Mouse (Mus musculus): Measurements from ENCODE around the gene Kpna4. TPM values are rescaled to one million over a fixed set of nuclear protein-coding genes. Genes with fewer than 3 reads are reported as not detected.

Kpna4 gene
- polyA plus RNA-seq, 2 experiments, result 8.7 to 13.2 TPM

GRCm38 (mm10) chr3:69118827-69119226 lies 8.1 kb downstream of the Kpna4 start:
- TF ChIP-seq EP300 (IDR thresholded peaks at IDR 0.05; ENCODE audit: low read depth), result no peak
- Histone ChIP-seq H3K36me3 (replicated peaks; ENCODE audit: control insufficient read depth, insufficient read depth, low read depth) (no peaks in the 10 kb centered on the region), H3K27me3 (ENCODE audit: control insufficient read depth, insufficient read depth, low read length) (no peaks in the 10 kb centered on the region), H3K9me3 (ENCODE audit: control insufficient read depth, low read length) (no peaks in the 10 kb centered on the region), H3K4me2 (ENCODE audit: low read depth) (no peak overlapping the region), H3K4me3 (ENCODE audit: insufficient read depth in 1 of 2, low read depth in 2 of 2, low read length in 2 of 2) (no peak overlapping the region), H3K9ac (replicated peaks) (no peak overlapping the region), H3K4me1 (replicated peaks; ENCODE audit: control insufficient read depth in 2 of 2, insufficient read depth in 2 of 2, low read length in 1 of 2) (peaks cover 6 to 8% of the 10 kb centered on the region in 2 experiments), H3K27ac (no peak overlapping the region)
- WGBS (ENCODE audit: insufficient replicate concordance), result 46% methylated on average over 3 of the region's 3 CpGs
- 0 out of 2 replicates have a peak, but pooled peaks have one; percentile 39 for ATAC-seq (ENCODE audit: insufficient read depth)
- peak; percentile 24 to 35 (median 28) for DNase-seq (ENCODE audit: low read depth in 3 of 3, low spot score in 3 of 3)

- H3K27ac ChIP-seq, result no peak overlapping the region
- no peak overlapping the region for H3K4me3 ChIP-seq (ENCODE audit: insufficient read depth in 1 of 2, low read depth in 2 of 2, low read length in 2 of 2)
- WGBS (ENCODE audit: insufficient replicate concordance), result 88% methylated on average over 1 of the region's 1 CpGs
- TF ChIP-seq EP300 (IDR thresholded peaks at IDR 0.05; ENCODE audit: low read depth) (no peak), CTCF (IDR thresholded peaks at IDR 0.05; ENCODE audit: low read depth) (no peak)
- no peak overlapping the region for H3K4me2 ChIP-seq (ENCODE audit: low read depth)
- H3K27me3 ChIP-seq (ENCODE audit: control insufficient read depth, insufficient read depth, low read length), result no peaks in the 10 kb centered on the region
- H3K9ac ChIP-seq (replicated peaks), result no peak overlapping the region
- H3K9me3 ChIP-seq (ENCODE audit: control insufficient read depth, low read length), result no peaks in the 10 kb centered on the region
- no peak for ATAC-seq (ENCODE audit: insufficient read depth)
- H3K36me3 ChIP-seq (replicated peaks; ENCODE audit: control insufficient read depth, insufficient read depth, low read depth), result no peaks in the 10 kb centered on the region
- no peak for DNase-seq (ENCODE audit: low read depth in 3 of 3, low spot score in 3 of 3)
- peaks cover 5 to 8% of the 10 kb centered on the region in 2 experiments for H3K4me1 ChIP-seq (replicated peaks; ENCODE audit: control insufficient read depth in 2 of 2, insufficient read depth in 2 of 2, low read length in 1 of 2)
Observed at GRCm38 (mm10) chr3:69114760-69115159, 12.2 kb downstream of the Kpna4 start.

GRCm38 (mm10) chr3:69113956-69114355 lies 13.0 kb downstream of the Kpna4 start:
- TF ChIP-seq EP300 (IDR thresholded peaks at IDR 0.05; ENCODE audit: low read depth), result no peak
- TF ChIP-seq CTCF (IDR thresholded peaks at IDR 0.05; ENCODE audit: low read depth), result no peak
- H3K36me3 ChIP-seq (replicated peaks; ENCODE audit: control insufficient read depth, insufficient read depth, low read depth), result no peaks in the 10 kb centered on the region
- no peak for DNase-seq (ENCODE audit: low read depth in 3 of 3, low spot score in 3 of 3)
- no peak overlapping the region for H3K27ac ChIP-seq
- no peak for ATAC-seq (ENCODE audit: insufficient read depth)
- WGBS (ENCODE audit: insufficient replicate concordance), result 77% methylated on average over 1 of the region's 1 CpGs
- no peaks in the 10 kb centered on the region for H3K9me3 ChIP-seq (ENCODE audit: control insufficient read depth, low read length)
- peaks cover 3 to 7% of the 10 kb centered on the region in 2 experiments for H3K4me1 ChIP-seq (replicated peaks; ENCODE audit: control insufficient read depth in 2 of 2, insufficient read depth in 2 of 2, low read length in 1 of 2)
- no peak overlapping the region for H3K9ac ChIP-seq (replicated peaks)
- H3K4me2 ChIP-seq (ENCODE audit: low read depth), result no peak overlapping the region
- no peaks in the 10 kb centered on the region for H3K27me3 ChIP-seq (ENCODE audit: control insufficient read depth, insufficient read depth, low read length)
- H3K4me3 ChIP-seq (ENCODE audit: insufficient read depth in 1 of 2, low read depth in 2 of 2, low read length in 2 of 2), result no peak overlapping the region

- Histone ChIP-seq H3K4me2 (ENCODE audit: low read depth) (no peak overlapping the region), H3K4me3 (ENCODE audit: insufficient read depth in 1 of 2, low read depth in 2 of 2, low read length in 2 of 2) (no peak overlapping the region), H3K4me1 (replicated peaks; ENCODE audit: control insufficient read depth in 2 of 2, insufficient read depth in 2 of 2, low read length in 1 of 2) (no peaks in the 10 kb centered on the region), H3K9me3 (ENCODE audit: control insufficient read depth, low read length) (no peaks in the 10 kb centered on the region), H3K36me3 (replicated peaks; ENCODE audit: control insufficient read depth, insufficient read depth, low read depth) (no peaks in the 10 kb centered on the region), H3K27me3 (ENCODE audit: control insufficient read depth, insufficient read depth, low read length) (no peaks in the 10 kb centered on the region), H3K9ac (replicated peaks) (no peak overlapping the region), H3K27ac (no peak overlapping the region)
- 72% methylated on average over 1 of the region's 1 CpGs for WGBS (ENCODE audit: insufficient replicate concordance)
- no peak for TF ChIP-seq EP300 (IDR thresholded peaks at IDR 0.05; ENCODE audit: low read depth)
- TF ChIP-seq CTCF (IDR thresholded peaks at IDR 0.05; ENCODE audit: low read depth), result no peak
- DNase-seq (ENCODE audit: low read depth in 3 of 3, low spot score in 3 of 3), result no peak
- ATAC-seq (ENCODE audit: insufficient read depth), result no peak
Observed at GRCm38 (mm10) chr3:69109079-69109478, 17.8 kb downstream of the Kpna4 start.

GRCm38 (mm10) chr3:69094456-69094855 lies 32.5 kb downstream of the Kpna4 start:
- WGBS (ENCODE audit: insufficient replicate concordance), result 86% methylated on average over 7 of the region's 7 CpGs
- ATAC-seq (ENCODE audit: insufficient read depth) (no peak), DNase-seq (ENCODE audit: low read depth in 3 of 3, low spot score in 3 of 3) (no peak)
- Histone ChIP-seq H3K27me3 (ENCODE audit: control insufficient read depth, insufficient read depth, low read length) (no peaks in the 10 kb centered on the region), H3K27ac (no peak overlapping the region), H3K36me3 (replicated peaks; ENCODE audit: control insufficient read depth, insufficient read depth, low read depth) (peaks cover 28% of the 10 kb centered on the region), H3K4me2 (ENCODE audit: low read depth) (no peak overlapping the region), H3K4me3 (ENCODE audit: insufficient read depth in 1 of 2, low read depth in 2 of 2, low read length in 2 of 2) (no peak overlapping the region), H3K9ac (replicated peaks) (no peak overlapping the region), H3K4me1 (replicated peaks; ENCODE audit: control insufficient read depth in 2 of 2, insufficient read depth in 2 of 2, low read length in 1 of 2) (no peaks in the 10 kb centered on the region), H3K9me3 (ENCODE audit: control insufficient read depth, low read length) (no peaks in the 10 kb centered on the region)
- TF ChIP-seq EP300 (IDR thresholded peaks at IDR 0.05; ENCODE audit: low read depth) (no peak), CTCF (IDR thresholded peaks at IDR 0.05; ENCODE audit: low read depth) (no peak)

Data from liver, embryonic 14.5 days (tissue).